Mouse (Mus musculus): ENCODE results near the gene Tmem110.

DNA sequence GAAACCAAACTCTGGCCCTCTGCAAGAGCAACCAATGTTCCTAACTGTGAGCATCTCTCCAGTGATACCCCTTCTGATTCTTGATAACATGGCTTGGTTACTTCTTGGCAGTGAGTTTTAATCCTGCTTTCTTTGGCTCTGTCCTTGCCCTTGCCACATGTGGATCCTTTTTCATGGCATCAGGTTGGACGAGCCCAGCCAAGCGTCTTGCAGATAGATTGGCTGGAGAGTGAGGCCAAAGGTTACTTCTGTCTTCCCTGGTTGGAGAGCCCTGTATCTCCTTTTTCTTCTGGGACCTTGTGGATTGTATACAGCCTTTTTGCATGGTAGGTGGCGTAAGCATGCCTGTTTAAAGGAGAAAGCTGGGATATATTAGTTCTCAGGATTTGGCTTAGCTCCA, 18.3 kb downstream of the Tmem110 start:
- TF ChIP-seq POLR2A (IDR thresholded peaks at IDR 0.05; ENCODE audit: borderline replicate concordance, low read depth, low read length), result no peak
- no peak for TF ChIP-seq CTCF (IDR thresholded peaks at IDR 0.05; ENCODE audit: low read depth, low read length)
